Mouse (Mus musculus) kidney, adult 2 months (tissue): Measurements from ENCODE around the gene Kif18b.

Experiments
- CTCF ChIP-seq: fragments of 200-500 bp; conservative IDR thresholded peaks from 2 replicates; pipeline ENCODE4 v1.5.1; 2011; ENCODE audit warnings: low read depth, mild to moderate bottlenecking, control low read depth, low read length, moderate library complexity, mixed read lengths; ENCODE audit not compliant: insufficient read depth, insufficient read length
- POLR2A ChIP-seq: fragments of 200-500 bp; IDR thresholded peaks from one replicate; pipeline ENCODE4 v1.6.1; 2011; ENCODE audit warnings: low read depth, low read length, control low read depth

GRCm38 (mm10) chr11:102864272-102864671, 60.7 kb downstream of the Kif18b start:
- TF ChIP-seq POLR2A (no peak), CTCF (peak; percentile 53)
